Mouse (Mus musculus): ENCODE results near the gene Kctd4. TPM values are rescaled to one million over a fixed set of nuclear protein-coding genes. Genes with fewer than 3 reads are reported as not detected.
"Not testable (repeated sequence)": the region's sequence is repeated elsewhere in the genome, so short reads cannot be mapped to it uniquely, and the experiment has no call there.

Kctd4 gene
- polyA plus RNA-seq (2015; fragmentation: Nextera tagmentation; extraction: Ambion mirVana), result 4.6 and 6.0 TPM in 2 replicates

DNA sequence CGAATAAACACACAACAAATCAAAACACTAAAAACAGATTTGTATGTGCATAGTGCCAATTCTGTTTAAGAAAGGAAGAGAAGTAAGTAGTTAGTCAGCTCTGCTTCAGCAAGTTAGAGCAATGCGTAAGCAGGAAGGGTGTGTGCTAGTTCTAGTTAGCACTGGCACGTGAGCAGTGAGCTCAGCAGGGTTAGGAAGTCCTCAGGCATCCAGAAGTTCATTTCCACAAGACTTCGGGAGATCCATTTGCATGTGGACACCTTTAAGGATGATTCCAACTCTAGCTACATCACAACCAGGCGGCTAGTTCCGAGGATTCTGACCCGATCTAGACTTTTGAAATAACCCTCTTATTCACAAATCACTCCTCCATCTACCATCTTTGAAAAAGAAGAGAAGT is at the start of gene Kctd4:
Gene Kctd4 (plus strand): TSS at position 244 of the 400 bp plus-strand sequence.
- no peaks in the 10 kb centered on the region for H3K27me3 ChIP-seq
- 90% methylated on average over 7 of the region's 7 CpGs for WGBS

DNA sequence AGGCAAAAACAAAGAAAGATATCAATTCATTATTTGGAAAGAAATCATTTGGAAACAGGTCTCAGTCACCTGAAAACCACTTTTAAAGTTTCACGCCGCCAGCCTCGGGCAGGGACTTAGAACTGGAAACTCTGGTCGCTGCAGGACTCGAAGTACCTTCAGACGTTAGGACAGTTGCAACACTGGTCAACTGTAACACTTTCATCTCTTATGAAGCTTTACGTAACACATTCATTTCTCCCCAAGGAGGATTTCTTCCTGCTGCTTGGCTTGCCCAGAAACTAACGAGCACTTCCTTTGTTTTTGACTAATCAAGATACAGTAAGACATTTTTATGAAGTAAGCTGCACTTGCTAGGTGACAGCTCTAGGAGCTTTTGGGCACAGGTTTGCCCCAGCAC is 47.9 kb upstream of the Kctd4 start:
- no peak for ATAC-seq
- H3K4me1 ChIP-seq (replicated peaks), result peaks cover 4% of the 10 kb centered on the region
- WGBS, result 89% methylated on average over 8 of the region's 8 CpGs

More for the DNA sequence above, at the start of gene Kctd4:
- no peaks in the 10 kb centered on the region for H3K4me1 ChIP-seq (replicated peaks)
- H3K4me2 ChIP-seq (replicated peaks), result no peak within 1 kb of the TSS
- H3K9me3 ChIP-seq, result no peaks in the 10 kb centered on the region
- H3K9ac ChIP-seq (replicated peaks), result no peak within 1 kb of the TSS
- H3K27ac ChIP-seq, result no peak within 1 kb of the TSS
- H3K4me3 ChIP-seq (replicated peaks), result no peak within 1 kb of the TSS
- H3K36me3 ChIP-seq, result no peaks in the 10 kb centered on the region
- no peak for ATAC-seq

DNA sequence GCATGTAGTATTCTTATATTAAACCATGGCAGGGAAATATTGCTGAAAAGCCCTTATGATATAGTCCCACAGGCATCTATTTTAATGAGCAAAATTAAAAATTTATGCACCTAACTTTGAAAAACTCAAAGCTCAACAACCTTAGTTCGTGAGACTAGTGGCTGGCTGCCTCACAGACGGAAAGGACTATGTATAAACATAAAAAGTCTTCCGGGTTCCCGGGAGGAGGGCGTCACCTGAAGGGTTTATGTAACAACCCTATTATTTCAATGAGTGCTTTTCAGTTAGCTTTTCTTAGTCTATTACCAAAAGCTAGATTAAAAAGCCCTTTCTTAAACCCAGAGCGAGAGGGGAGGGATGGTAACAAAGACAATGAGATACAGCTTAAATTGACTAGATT is 42.8 kb upstream of the Kctd4 start:
- WGBS, result 70% methylated on average over 6 of the region's 6 CpGs
- Histone ChIP-seq H3K9ac (replicated peaks) (no peak overlapping the region), H3K36me3 (no peaks in the 10 kb centered on the region; the same call in 1 of the 2 replicates), H3K4me3 (replicated peaks) (no peak overlapping the region), H3K27me3 (no peaks in the 10 kb centered on the region), H3K27ac (0 out of 2 replicates have a peak overlapping the region, but pooled peaks have one; percentile 25), H3K4me1 (replicated peaks) (peaks cover 13% of the 10 kb centered on the region; the same call in 1 of the 2 replicates), H3K9me3 (no peaks in the 10 kb centered on the region), H3K4me2 (replicated peaks) (no peak overlapping the region)
- no peak for ATAC-seq

More for the DNA sequence above, 47.9 kb upstream of the Kctd4 start:
- Histone ChIP-seq H3K27me3 (no peaks in the 10 kb centered on the region), H3K4me2 (replicated peaks) (no peak overlapping the region), H3K27ac (no peak overlapping the region), H3K4me3 (replicated peaks) (no peak overlapping the region), H3K36me3 (peaks cover 19% of the 10 kb centered on the region), H3K9ac (replicated peaks) (no peak overlapping the region), H3K9me3 (no peaks in the 10 kb centered on the region)

DNA sequence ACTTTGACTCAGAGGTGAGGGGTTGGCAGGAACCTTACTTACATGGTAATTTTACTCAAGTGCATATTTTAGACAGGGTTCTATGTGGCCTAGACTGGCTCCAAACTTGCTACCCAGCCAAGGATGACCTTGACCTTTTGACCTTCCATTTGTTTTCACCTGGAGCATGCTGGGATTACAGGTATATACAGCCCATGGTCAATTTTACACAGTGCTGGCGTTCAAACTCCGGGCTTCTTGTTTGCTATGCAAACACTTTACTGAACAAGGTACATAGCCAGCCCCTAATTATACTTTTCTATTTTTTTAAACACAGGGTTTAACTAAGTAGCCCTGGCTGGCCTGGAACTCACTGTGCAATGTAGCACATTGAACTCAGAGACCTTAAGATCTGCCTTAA is 42.1 kb upstream of the Kctd4 start:
- Histone ChIP-seq H3K27me3 (no peaks in the 10 kb centered on the region), H3K36me3 (no peaks in the 10 kb centered on the region; the same call in 1 of the 2 replicates), H3K27ac (0 out of 2 replicates have a peak overlapping the region, but pooled peaks have one; percentile 25), H3K4me2 (replicated peaks) (no peak overlapping the region), H3K4me3 (replicated peaks) (no peak overlapping the region), H3K4me1 (replicated peaks) (peaks cover 13% of the 10 kb centered on the region; the same call in 1 of the 2 replicates), H3K9ac (replicated peaks) (no peak overlapping the region), H3K9me3 (no peaks in the 10 kb centered on the region)
- ATAC-seq, result no peak
- WGBS, result 92% methylated on average over 2 of the region's 2 CpGs

DNA sequence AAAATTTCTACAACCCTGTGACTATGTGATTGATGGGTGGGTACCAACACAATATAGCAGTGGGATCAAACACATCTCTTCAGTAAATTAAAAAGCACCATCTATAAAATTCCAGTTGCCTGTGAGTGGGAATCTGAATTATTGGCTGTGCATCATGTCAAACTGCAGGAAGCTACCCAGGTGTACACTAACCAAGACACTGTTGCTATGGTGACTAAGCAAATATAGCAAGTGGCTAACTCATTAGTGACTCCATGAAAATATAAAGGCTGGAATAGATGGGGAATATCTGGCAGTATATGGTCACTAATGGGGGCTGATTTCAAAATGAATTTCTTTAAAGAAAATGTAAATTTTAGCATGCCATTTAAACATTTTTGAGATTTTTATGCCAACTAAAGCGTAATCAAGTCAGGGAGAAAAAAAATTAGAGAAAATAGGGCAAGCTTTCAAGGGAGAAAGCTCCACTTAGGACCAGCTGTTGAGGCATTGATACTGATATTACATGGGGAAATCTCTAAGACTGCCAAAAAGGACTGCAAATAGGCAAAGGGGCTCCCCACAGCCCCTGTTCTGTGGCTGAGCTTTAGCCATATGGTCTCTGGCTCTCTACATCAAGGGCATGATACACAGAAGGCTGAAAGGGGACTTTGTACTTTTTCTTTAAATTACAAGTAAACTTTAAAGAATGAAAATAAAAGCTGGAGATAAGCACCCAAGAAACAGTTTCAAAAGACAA is 31.3 kb upstream of the Kctd4 start:
- no peaks in the 10 kb centered on the region for H3K9me3 ChIP-seq
- H3K4me1 ChIP-seq (replicated peaks), result peaks cover 11% of the 10 kb centered on the region
- WGBS, result 89% methylated on average over 1 of the region's 1 CpGs
- no peak overlapping the region for H3K4me3 ChIP-seq (replicated peaks)
- H3K9ac ChIP-seq (replicated peaks), result no peak overlapping the region
- H3K36me3 ChIP-seq, result no peaks in the 10 kb centered on the region
- peak overlapping the region; percentile 45 for H3K27ac ChIP-seq
- no peak overlapping the region for H3K4me2 ChIP-seq (replicated peaks)
- H3K27me3 ChIP-seq, result no peaks in the 10 kb centered on the region
- ATAC-seq, result 0 out of 2 replicates have a peak, but pooled peaks have one; percentile 3

DNA sequence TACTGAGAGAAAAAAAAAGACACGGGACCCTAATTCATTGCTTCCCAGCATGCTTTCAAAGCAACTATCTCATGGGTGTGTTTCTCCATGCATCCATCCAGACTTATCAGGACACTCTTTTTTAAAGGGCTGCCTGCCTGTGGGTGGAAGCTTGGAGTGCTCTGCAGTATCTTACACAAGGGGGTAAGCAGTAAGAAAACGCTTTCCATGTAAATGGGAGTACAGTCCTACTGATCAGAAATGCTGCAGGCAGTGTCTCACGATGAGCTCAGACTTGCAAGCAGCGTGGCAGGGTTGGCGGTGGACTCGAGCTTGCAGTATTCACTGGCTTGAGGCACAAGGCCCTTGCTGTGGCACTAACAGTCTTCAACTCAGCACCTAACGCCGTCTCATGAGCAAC is 25.1 kb upstream of the Kctd4 start:
- H3K4me3 ChIP-seq (replicated peaks); H3K27me3 ChIP-seq; H3K9ac ChIP-seq (replicated peaks); H3K4me2 ChIP-seq (replicated peaks); H3K27ac ChIP-seq; ATAC-seq; H3K9me3 ChIP-seq; H3K4me1 ChIP-seq (replicated peaks); H3K36me3 ChIP-seq: not testable (repeated sequence)
- 88% methylated on average over 8 of the region's 8 CpGs for WGBS

DNA sequence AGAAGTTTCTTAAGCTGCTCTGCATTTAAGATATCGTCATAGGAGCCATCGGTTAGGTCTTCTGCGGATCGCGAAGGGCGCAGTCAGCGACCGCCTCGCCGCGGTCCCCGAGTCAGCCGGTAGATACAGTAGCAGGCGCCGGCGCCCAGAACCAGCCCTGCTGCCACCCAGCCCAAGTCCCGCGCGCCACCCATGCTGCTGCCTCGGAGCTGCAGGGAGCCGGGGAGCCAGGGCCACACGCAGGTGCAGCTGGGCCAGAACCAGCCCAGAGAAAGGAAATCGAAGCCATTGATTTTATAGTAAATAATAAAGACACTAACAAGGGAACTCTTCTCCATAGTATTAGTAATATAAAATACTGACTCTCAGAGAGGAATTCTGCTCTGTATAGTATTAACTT is 23.5 kb upstream of the Kctd4 start:
- ATAC-seq, result no peak
- Histone ChIP-seq H3K9ac (replicated peaks) (no peak overlapping the region), H3K4me2 (replicated peaks) (no peak overlapping the region), H3K27ac (no peak overlapping the region), H3K4me1 (replicated peaks) (no peaks in the 10 kb centered on the region), H3K36me3 (no peaks in the 10 kb centered on the region), H3K4me3 (replicated peaks) (no peak overlapping the region), H3K9me3 (no peaks in the 10 kb centered on the region), H3K27me3 (no peaks in the 10 kb centered on the region)
- WGBS, result 97% methylated on average over 23 of the region's 23 CpGs

DNA sequence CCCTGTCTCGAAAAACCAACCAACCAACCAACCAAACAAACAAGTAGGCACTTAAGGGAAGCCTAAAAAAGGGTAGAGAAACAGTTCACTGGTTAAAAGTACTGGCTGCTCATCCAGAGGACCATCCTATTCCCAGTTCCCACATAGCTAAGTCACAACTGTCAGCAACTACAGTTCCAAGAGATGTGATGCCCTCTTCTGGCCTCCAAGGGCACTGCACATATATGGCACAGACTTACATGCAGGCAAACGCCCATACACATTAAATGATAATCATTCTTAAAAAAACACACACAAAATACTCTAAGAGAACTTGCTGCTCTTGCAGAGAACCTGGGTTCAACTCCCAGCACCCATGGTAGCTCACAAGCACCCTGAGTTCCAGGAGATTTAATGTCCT is 20.4 kb upstream of the Kctd4 start:
- Histone ChIP-seq H3K4me1 (replicated peaks) (no peaks in the 10 kb centered on the region), H3K9me3 (no peaks in the 10 kb centered on the region), H3K27me3 (no peaks in the 10 kb centered on the region), H3K9ac (replicated peaks) (no peak overlapping the region), H3K4me2 (replicated peaks) (no peak overlapping the region), H3K36me3 (no peaks in the 10 kb centered on the region), H3K4me3 (replicated peaks) (no peak overlapping the region), H3K27ac (no peak overlapping the region)
- ATAC-seq, result no peak
- 84% methylated on average over 2 of the region's 2 CpGs for whole genome bisulfite sequencing

DNA sequence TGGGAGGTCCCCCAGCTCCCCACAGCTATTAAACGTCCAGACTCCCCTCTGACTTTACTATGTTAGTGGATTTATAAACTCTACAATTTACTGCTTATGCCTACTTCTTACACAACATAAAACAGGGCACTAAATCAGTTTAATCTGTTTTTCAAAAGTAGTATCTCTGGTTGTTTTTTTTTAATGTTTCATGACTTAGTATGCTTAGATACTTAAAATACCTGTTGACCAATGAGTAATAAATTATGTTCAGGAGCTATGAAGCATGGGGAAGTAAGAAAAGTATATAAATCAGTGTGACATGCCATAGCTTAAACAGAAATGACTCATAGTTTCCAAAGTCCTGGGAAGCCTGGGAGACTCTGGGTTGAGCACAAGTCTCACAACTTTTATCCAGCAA is 17.1 kb upstream of the Kctd4 start:
- H3K27me3 ChIP-seq, result no peaks in the 10 kb centered on the region
- H3K4me2 ChIP-seq (replicated peaks), result no peak overlapping the region
- H3K27ac ChIP-seq, result no peak overlapping the region
- no peaks in the 10 kb centered on the region for H3K4me1 ChIP-seq (replicated peaks)
- H3K9ac ChIP-seq (replicated peaks), result no peak overlapping the region
- no peak overlapping the region for H3K4me3 ChIP-seq (replicated peaks)
- no peak for ATAC-seq
- no peaks in the 10 kb centered on the region for H3K9me3 ChIP-seq
- H3K36me3 ChIP-seq, result no peaks in the 10 kb centered on the region
- 88% methylated on average over 1 of the region's 1 CpGs for WGBS

DNA sequence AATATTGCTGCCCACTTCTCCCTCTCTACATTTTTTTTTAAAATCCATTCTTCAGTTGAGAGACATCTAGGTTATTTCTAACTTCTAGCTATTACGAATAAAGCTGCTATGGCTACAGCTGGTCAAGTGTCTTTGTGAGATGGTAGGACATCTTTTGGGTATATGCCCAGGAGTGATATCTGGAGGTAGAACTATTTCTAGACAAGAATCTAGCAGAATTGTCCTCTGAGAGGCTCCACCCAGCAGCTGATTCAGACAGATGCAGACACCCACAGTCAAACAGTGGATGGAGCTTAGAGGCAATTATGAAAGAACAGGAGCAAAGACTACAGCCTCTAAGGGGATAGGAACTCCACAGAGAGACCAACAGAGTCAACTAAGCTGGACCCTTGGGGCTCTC is 13.3 kb upstream of the Kctd4 start:
- Histone ChIP-seq H3K36me3 (no peaks in the 10 kb centered on the region), H3K4me3 (replicated peaks) (no peak overlapping the region), H3K27ac (no peak overlapping the region), H3K27me3 (no peaks in the 10 kb centered on the region), H3K9me3 (no peaks in the 10 kb centered on the region), H3K4me1 (replicated peaks) (no peaks in the 10 kb centered on the region), H3K4me2 (replicated peaks) (no peak overlapping the region), H3K9ac (replicated peaks) (no peak overlapping the region)
- no peak for ATAC-seq
- WGBS, result 97% methylated on average over 1 of the region's 1 CpGs

DNA sequence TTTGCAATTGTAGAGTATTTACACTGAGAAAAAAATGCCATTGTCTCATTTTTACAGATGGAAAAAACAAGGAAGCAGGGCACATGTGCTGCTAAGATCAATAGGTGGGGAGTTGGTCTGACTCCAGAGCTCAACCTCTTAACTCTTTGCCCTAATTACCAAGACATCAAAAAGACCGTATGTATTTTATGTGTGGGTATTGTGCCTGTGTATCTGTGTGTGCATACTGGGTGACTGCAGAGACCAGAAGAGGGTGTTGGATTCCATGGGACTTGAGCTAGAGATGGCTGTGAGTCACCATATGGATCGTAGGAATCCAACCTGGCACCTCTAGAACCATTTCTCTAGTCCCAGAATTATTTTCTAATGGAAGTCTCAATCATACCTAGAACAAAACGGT is 12.4 kb upstream of the Kctd4 start:
- Histone ChIP-seq H3K4me3 (replicated peaks) (no peak overlapping the region), H3K4me2 (replicated peaks) (no peak overlapping the region)

DNA sequence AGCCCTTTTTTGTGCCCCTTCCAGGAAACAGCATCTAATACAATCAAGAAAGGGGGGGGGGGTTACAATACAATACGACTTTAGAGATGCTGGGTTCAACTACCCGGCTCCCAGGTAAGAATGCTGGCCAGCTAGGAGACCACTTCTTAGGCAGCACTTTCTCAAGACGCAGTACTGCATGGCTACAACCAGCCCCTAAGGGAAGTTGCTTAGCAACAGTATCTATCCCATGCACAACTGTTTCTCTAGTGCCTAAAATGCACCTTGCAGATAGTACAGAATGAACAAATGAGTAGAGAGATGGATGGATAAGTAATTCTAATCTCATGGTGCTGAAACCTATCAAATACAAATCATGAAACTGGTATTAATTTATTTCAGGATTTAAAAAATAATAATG is 7.1 kb upstream of the Kctd4 start:
- H3K4me1 ChIP-seq (replicated peaks), result peaks cover 12% of the 10 kb centered on the region
- H3K4me3 ChIP-seq (replicated peaks), result no peak overlapping the region
- no peaks in the 10 kb centered on the region for H3K27me3 ChIP-seq
- H3K4me2 ChIP-seq (replicated peaks), result no peak overlapping the region
- H3K27ac ChIP-seq, result 0 out of 2 replicates have a peak overlapping the region, but pooled peaks have one; percentile 11
- H3K9me3 ChIP-seq, result no peaks in the 10 kb centered on the region
- 44% methylated on average over 3 of the region's 3 CpGs for WGBS
- no peaks in the 10 kb centered on the region for H3K36me3 ChIP-seq
- no peak overlapping the region for H3K9ac ChIP-seq (replicated peaks)
- peak; percentile 62; the same call in 1 of the 2 replicates for ATAC-seq

More for the DNA sequence above, 12.4 kb upstream of the Kctd4 start:
- Histone ChIP-seq H3K9me3 (no peaks in the 10 kb centered on the region), H3K27ac (no peak overlapping the region), H3K36me3 (no peaks in the 10 kb centered on the region), H3K4me1 (replicated peaks) (peaks cover 6% of the 10 kb centered on the region; the same call in 1 of the 2 replicates), H3K27me3 (no peaks in the 10 kb centered on the region), H3K9ac (replicated peaks) (no peak overlapping the region)
- WGBS, result over 99% methylated on average over 3 of the region's 3 CpGs
- ATAC-seq, result no peak

Data from midbrain, embryonic 13.5 days (tissue).